26 mouse cellular contexts compared by ENCODE assay signal in the genomic region with DNA sequence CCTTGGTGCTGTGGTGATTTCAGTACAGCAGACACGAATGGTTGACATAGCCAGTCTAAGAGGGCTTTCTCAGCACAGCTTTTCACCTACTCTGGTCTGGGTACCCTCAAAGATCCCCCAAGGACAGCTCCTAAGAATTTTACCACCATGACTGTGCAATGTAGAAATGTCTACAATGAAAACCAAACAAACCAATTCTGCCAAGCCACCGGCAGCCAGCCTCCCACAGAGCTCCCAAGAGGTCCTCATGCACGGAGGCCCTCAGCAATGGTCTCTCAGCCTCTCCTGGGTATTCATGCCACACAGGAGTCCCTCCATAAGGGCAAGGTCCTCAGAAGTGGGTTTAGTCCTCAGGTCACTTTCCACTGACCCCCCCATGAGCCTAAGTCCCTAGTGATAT. TPM values are rescaled to one million over a fixed set of nuclear protein-coding genes. Genes with fewer than 3 reads are reported as not detected.
DNase-seq lines count a peak whose midpoint lies in the region; ATAC-seq and TF ChIP-seq lines count a peak whose summit lies in the region.
"Had no signal": no experiment of that assay in that cellular context is flagged by ENCODE, and none has a peak within 500 bp of the region (broad histone marks: within the 10 kb centered on the region; RNA-seq: fewer than 3 reads in every experiment).

No protein-coding gene starts in this region.

- intact Hi-C loops in left cerebral cortex, adult 2 months (cut with DNase I), result no loop called here

- DNase-seq in adrenal gland, postnatal 10 days, result peak; percentile 29
- no peak for DNase-seq in adrenal gland, postnatal 14 days
- DNase-seq in embryonic facial prominence, embryonic 10.5 days (ENCODE audit: low spot score), result no peak
- DNase-seq in limb, embryonic 10.5 days (ENCODE audit: low spot score), result no peak
- no peak for DNase-seq in left cerebral cortex, adult 2 months (ENCODE audit: extremely low spot score in 1 of 2, low spot score in 2 of 2)
- no peak for DNase-seq in lung, postnatal 14 days
- no peak for DNase-seq in hindbrain, postnatal 0 days (ENCODE audit: low spot score)
- DNase-seq: adrenal gland, postnatal 25 days; cerebellum, adult 18-20 months; cerebellum, adult 9-10 months; cerebellum, postnatal 14 days; gastrocnemius, postnatal 25 days; heart, adult 18-20 months; heart, postnatal 14 days had no signal

- no peak for ATAC-seq in hindbrain, postnatal 0 days
- ATAC-seq: forebrain, embryonic 13.5 days; forebrain, embryonic 16.5 days; intestine, embryonic 15.5 days; Patski had no signal

- H3K27ac ChIP-seq in embryonic facial prominence, embryonic 10.5 days (replicated peaks), result 0 out of 2 replicates have a peak overlapping the region, but pooled peaks have one; percentile 0
- H3K27ac ChIP-seq in limb, embryonic 10.5 days, result 0 out of 2 replicates have a peak overlapping the region, but pooled peaks have one; percentile 6
- H3K27ac ChIP-seq in left cerebral cortex, adult 2 months, result no peak overlapping the region
- no peak overlapping the region for H3K27ac ChIP-seq in hindbrain, postnatal 0 days
- H3K27ac ChIP-seq: embryonic facial prominence, embryonic 12.5 days; embryonic facial prominence, embryonic 15.5 days; forebrain, embryonic 10.5 days; forebrain, embryonic 13.5 days; heart, embryonic 10.5 days; heart, embryonic 13.5 days; hindbrain, embryonic 12.5 days; hindbrain, embryonic 15.5 days; intestine, embryonic 15.5 days had no signal

- no peak overlapping the region for H3K4me3 ChIP-seq in embryonic facial prominence, embryonic 10.5 days
- no peak overlapping the region for H3K4me3 ChIP-seq in limb, embryonic 10.5 days
- no peak overlapping the region for H3K4me3 ChIP-seq in left cerebral cortex, adult 2 months
- H3K4me3 ChIP-seq in hindbrain, postnatal 0 days (ENCODE audit: low read length), result no peak overlapping the region
- H3K4me3 ChIP-seq: embryonic facial prominence, embryonic 12.5 days; embryonic facial prominence, embryonic 15.5 days; erythroblast, embryonic 14.5 days; forebrain, embryonic 10.5 days; forebrain, embryonic 13.5 days; heart, embryonic 10.5 days; heart, embryonic 13.5 days; hindbrain, embryonic 12.5 days; hindbrain, embryonic 15.5 days; intestine, embryonic 15.5 days had no signal

- H3K27me3 ChIP-seq in embryonic facial prominence, embryonic 10.5 days (replicated peaks; ENCODE audit: low read depth, poor library complexity, severe bottlenecking), result no peaks in the 10 kb centered on the region
- H3K27me3 ChIP-seq in limb, embryonic 10.5 days (ENCODE audit: low read depth, poor library complexity, severe bottlenecking), result no peaks in the 10 kb centered on the region
- no peaks in the 10 kb centered on the region for H3K27me3 ChIP-seq in hindbrain, postnatal 0 days (ENCODE audit: insufficient read depth, low read length)
- H3K27me3 ChIP-seq: embryonic facial prominence, embryonic 12.5 days; embryonic facial prominence, embryonic 15.5 days; forebrain, embryonic 13.5 days; heart, embryonic 13.5 days; hindbrain, embryonic 12.5 days; hindbrain, embryonic 15.5 days; intestine, embryonic 15.5 days; Patski had no signal

- H3K36me3 ChIP-seq in embryonic facial prominence, embryonic 10.5 days (replicated peaks), result no peaks in the 10 kb centered on the region
- H3K36me3 ChIP-seq in limb, embryonic 10.5 days, result no peaks in the 10 kb centered on the region
- no peaks in the 10 kb centered on the region for H3K36me3 ChIP-seq in hindbrain, postnatal 0 days (ENCODE audit: insufficient read depth, low read length)
- H3K36me3 ChIP-seq: embryonic facial prominence, embryonic 12.5 days; embryonic facial prominence, embryonic 15.5 days; forebrain, embryonic 10.5 days; heart, embryonic 10.5 days; heart, embryonic 13.5 days; hindbrain, embryonic 12.5 days; hindbrain, embryonic 15.5 days; intestine, embryonic 15.5 days had no signal

- no peak overlapping the region for H3K4me2 ChIP-seq in hindbrain, postnatal 0 days (ENCODE audit: low read depth, low read length)
- H3K4me2 ChIP-seq: embryonic facial prominence, embryonic 12.5 days; embryonic facial prominence, embryonic 15.5 days; forebrain, embryonic 13.5 days; heart, embryonic 13.5 days; hindbrain, embryonic 12.5 days; hindbrain, embryonic 15.5 days; intestine, embryonic 15.5 days had no signal

- no peak for TF ChIP-seq CTCF in left cerebral cortex, adult 2 months (IDR thresholded peaks at IDR 0.05)
- no peak for TF ChIP-seq CTCF in hindbrain, postnatal 0 days (IDR thresholded peaks at IDR 0.05; ENCODE audit: low read depth)

- H3K4me1 ChIP-seq in embryonic facial prominence, embryonic 10.5 days, result peaks cover 16% of the 10 kb centered on the region
- H3K4me1 ChIP-seq in limb, embryonic 10.5 days, result peaks cover 27% of the 10 kb centered on the region
- peaks cover 4% of the 10 kb centered on the region; the same call in 1 of the 2 replicates for H3K4me1 ChIP-seq in hindbrain, postnatal 0 days (ENCODE audit: insufficient read depth, low read length)

- WGBS in embryonic facial prominence, embryonic 10.5 days, result 82% methylated on average over 3 of the region's 3 CpGs
- WGBS in limb, embryonic 10.5 days, result 88% methylated on average over 3 of the region's 3 CpGs
- WGBS in hindbrain, postnatal 0 days, result 86% methylated on average over 3 of the region's 3 CpGs

- no peak overlapping the region for H3K9ac ChIP-seq in hindbrain, postnatal 0 days (replicated peaks; ENCODE audit: low read length)
- H3K9ac ChIP-seq: embryonic facial prominence, embryonic 12.5 days; embryonic facial prominence, embryonic 15.5 days; forebrain, embryonic 13.5 days; heart, embryonic 13.5 days; hindbrain, embryonic 12.5 days; hindbrain, embryonic 15.5 days; intestine, embryonic 15.5 days had no signal

- no peaks in the 10 kb centered on the region for H3K9me3 ChIP-seq in embryonic facial prominence, embryonic 10.5 days
- no peaks in the 10 kb centered on the region for H3K9me3 ChIP-seq in limb, embryonic 10.5 days (replicated peaks)
- no peaks in the 10 kb centered on the region for H3K9me3 ChIP-seq in hindbrain, postnatal 0 days (ENCODE audit: low read length)
- H3K9me3 ChIP-seq: embryonic facial prominence, embryonic 12.5 days; embryonic facial prominence, embryonic 15.5 days; forebrain, embryonic 10.5 days; forebrain, embryonic 13.5 days; heart, embryonic 10.5 days; heart, embryonic 13.5 days; hindbrain, embryonic 12.5 days; hindbrain, embryonic 15.5 days; intestine, embryonic 15.5 days had no signal

RNA-seq across cellular contexts. Expression of a gene that starts 38.6 kb away (rescaled TPM):
- 10 to 100 TPM; 12.6 to 27.1 TPM for total RNA-seq in adrenal gland, postnatal 10 days (2021)
- 6.8 and 27.0 TPM in 2 replicates for total RNA-seq in adrenal gland, postnatal 14 days (2021)
- not detected in 2 replicates for polyA plus RNA-seq in embryonic facial prominence, embryonic 10.5 days (2016; fragmentation: Nextera tagmentation; extraction: Ambion mirVana)
- 0.70 and 0.99 TPM in 2 replicates for polyA plus RNA-seq in limb, embryonic 10.5 days (2016; fragmentation: Nextera tagmentation; extraction: Ambion mirVana)
- not detected for total RNA-seq in left cerebral cortex, adult 2 months (2021)
- total RNA-seq in hindbrain, postnatal 0 days (2014; rRNA removed), result 0.65 and 1.3 TPM in 2 replicates
- polyA plus RNA-seq in hindbrain, postnatal 0 days (2015; fragmentation: Nextera tagmentation; extraction: Ambion mirVana), result 0.28 and 0.76 TPM in 2 replicates
- total RNA-seq: gastrocnemius, postnatal 25 days; heart, postnatal 14 days had no signal
- polyA plus RNA-seq: erythroblast, embryonic 14.5 days; forebrain, embryonic 13.5 days; Patski had no signal

Comparison
In these comparisons a context has a peak if more than half of its experiments do, and no peak if none do; other contexts are left out.
1. H3K27ac ChIP-seq: peak in embryonic facial prominence, embryonic 10.5 days (single experiment) and limb, embryonic 10.5 days (single experiment); none in left cerebral cortex, adult 2 months (single experiment) and hindbrain, postnatal 0 days (single experiment).